Mouse (Mus musculus) spleen, adult 2 months (tissue): Measurements from ENCODE around the gene Grm4.

Source experiments
- CTCF ChIP-seq: fragments of 200-500 bp; IDR thresholded peaks from 2 replicates; pipeline ENCODE4 v1.5.1; 2011; ENCODE audit warnings: mild to moderate bottlenecking, inconsistent platforms; ENCODE audit not compliant: insufficient read depth, insufficient read length, insufficient replicate concordance; ENCODE audit errors: extremely low read depth
- POLR2A ChIP-seq: fragments of 200-500 bp; IDR thresholded peaks from 2 replicates; pipeline ENCODE4 v1.6.1; 2011; ENCODE audit warnings: low read depth, low read length, inconsistent platforms

- no peak for TF ChIP-seq CTCF
- no peak for TF ChIP-seq POLR2A
Observed at GRCm38 (mm10) chr17:27549234-27549633, 28.0 kb upstream of the Grm4 start.
